Mouse (Mus musculus): ENCODE data around the gene Ncam2. TPM values are rescaled to one million over a fixed set of nuclear protein-coding genes. Genes with fewer than 3 reads are reported as not detected.

The Ncam2 gene
- polyA plus RNA-seq, 1 experiment from 2014 or later, result not detected

DNA sequence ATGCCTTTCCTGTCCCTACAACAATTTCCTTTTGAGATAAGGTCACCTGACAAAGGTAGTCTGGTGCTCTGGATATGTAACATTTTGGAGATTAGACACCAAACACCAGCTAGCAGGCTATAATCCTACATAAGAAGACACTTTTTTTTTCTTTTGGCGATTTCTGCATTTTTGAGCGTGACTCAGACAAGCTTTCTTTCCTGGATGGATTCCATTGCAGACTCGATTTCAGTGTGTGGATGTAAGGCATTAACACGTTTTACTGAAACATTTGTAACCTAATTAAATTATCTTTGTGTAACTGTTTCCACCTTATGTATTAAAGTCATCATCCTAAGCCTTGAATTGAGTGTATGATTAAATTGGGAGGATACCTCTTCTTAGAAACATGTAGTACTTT, 7.9 kb upstream of the Ncam2 start:
- 63% methylated on average over 4 of the region's 4 CpGs for WGBS (ENCODE audit: insufficient replicate concordance)
- H3K9me3 ChIP-seq (ENCODE audit: low read length), result no peaks in the 10 kb centered on the region
- H3K9ac ChIP-seq (replicated peaks), result no peak overlapping the region
- H3K4me1 ChIP-seq (ENCODE audit: insufficient read depth), result no peaks in the 10 kb centered on the region
- DNase-seq (no peak), ATAC-seq (no peak)
- H3K36me3 ChIP-seq (replicated peaks; ENCODE audit: insufficient read depth, low read length), result no peaks in the 10 kb centered on the region
- H3K4me2 ChIP-seq (ENCODE audit: low read depth, low read length), result no peak overlapping the region
- no peak for TF ChIP-seq CTCF (IDR thresholded peaks at IDR 0.05; ENCODE audit: low read depth)
- TF ChIP-seq EP300 (IDR thresholded peaks at IDR 0.05; ENCODE audit: low read depth), result no peak
- H3K27me3 ChIP-seq (ENCODE audit: insufficient read depth, low read length), result no peaks in the 10 kb centered on the region
- H3K27ac ChIP-seq (ENCODE audit: low read depth), result no peak overlapping the region
- no peak overlapping the region for H3K4me3 ChIP-seq (ENCODE audit: low read depth, low read length)

DNA sequence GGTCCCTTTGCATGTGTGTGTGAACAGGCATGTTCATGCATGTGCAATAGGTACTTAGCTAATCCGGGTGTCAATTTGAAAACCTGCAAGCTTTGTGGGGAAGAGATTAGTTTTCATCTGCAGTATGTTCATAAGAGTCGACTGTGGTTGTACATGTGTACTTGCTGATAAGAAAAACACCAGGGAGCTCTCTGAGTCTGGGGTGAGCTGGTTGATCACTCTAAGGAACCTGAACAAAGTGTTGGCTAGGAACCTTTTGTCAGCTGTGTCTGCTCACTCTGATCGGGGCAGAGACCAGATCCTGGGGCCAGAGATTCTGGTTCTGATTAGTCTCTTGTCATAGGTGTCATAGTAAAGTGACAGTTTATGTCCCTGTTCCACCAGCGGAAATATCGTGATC, 1.0 kb upstream of the Ncam2 start:
- Histone ChIP-seq H3K36me3 (replicated peaks; ENCODE audit: insufficient read depth, low read length) (no peaks in the 10 kb centered on the region), H3K4me3 (ENCODE audit: low read depth, low read length) (no peak overlapping the region), H3K9me3 (ENCODE audit: low read length) (no peaks in the 10 kb centered on the region), H3K4me2 (ENCODE audit: low read depth, low read length) (no peak overlapping the region), H3K27me3 (ENCODE audit: insufficient read depth, low read length) (peaks cover 12% of the 10 kb centered on the region), H3K27ac (ENCODE audit: low read depth) (no peak overlapping the region), H3K4me1 (ENCODE audit: insufficient read depth) (peaks cover 2% of the 10 kb centered on the region; the same call in 1 of the 2 replicates), H3K9ac (replicated peaks) (no peak overlapping the region)
- TF ChIP-seq CTCF (IDR thresholded peaks at IDR 0.05; ENCODE audit: low read depth) (no peak), EP300 (IDR thresholded peaks at IDR 0.05; ENCODE audit: low read depth) (no peak)
- ATAC-seq (no peak; the same call in 1 of the 2 replicates), DNase-seq (no peak)
- 59% methylated on average over 5 of the region's 5 CpGs for WGBS (ENCODE audit: insufficient replicate concordance)

DNA sequence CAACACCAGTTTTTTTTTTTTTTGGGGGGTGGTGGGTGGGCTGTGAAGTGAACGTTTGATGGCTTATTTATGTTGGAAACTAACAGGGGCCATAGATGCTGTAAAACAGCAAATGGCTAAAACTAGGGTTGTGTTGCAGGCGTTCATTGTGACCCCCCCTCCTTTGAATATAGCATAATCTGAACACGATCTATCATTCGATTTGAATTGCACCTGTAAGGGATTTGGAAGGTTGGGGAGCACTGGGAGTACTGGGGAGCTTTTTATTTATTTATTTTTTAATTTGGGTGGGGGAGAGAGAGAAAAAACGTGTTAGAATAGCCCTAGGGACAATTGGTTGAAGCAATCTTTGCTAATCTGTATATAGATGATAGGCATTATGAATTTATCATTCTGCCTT, 974 bp downstream of the Ncam2 start:
- Histone ChIP-seq H3K4me3 (ENCODE audit: low read depth, low read length) (no peak overlapping the region), H3K4me2 (ENCODE audit: low read depth, low read length) (no peak overlapping the region), H3K36me3 (replicated peaks; ENCODE audit: insufficient read depth, low read length) (no peaks in the 10 kb centered on the region), H3K27ac (ENCODE audit: low read depth) (no peak overlapping the region), H3K27me3 (ENCODE audit: insufficient read depth, low read length) (peaks cover 12% of the 10 kb centered on the region), H3K9me3 (ENCODE audit: low read length) (no peaks in the 10 kb centered on the region), H3K9ac (replicated peaks) (no peak overlapping the region), H3K4me1 (ENCODE audit: insufficient read depth) (peaks cover 2% of the 10 kb centered on the region; the same call in 1 of the 2 replicates)
- DNase-seq (no peak), ATAC-seq (no peak)
- 30% methylated on average over 5 of the region's 5 CpGs for WGBS (ENCODE audit: insufficient replicate concordance)
- TF ChIP-seq CTCF (IDR thresholded peaks at IDR 0.05; ENCODE audit: low read depth) (no peak), EP300 (IDR thresholded peaks at IDR 0.05; ENCODE audit: low read depth) (no peak)

DNA sequence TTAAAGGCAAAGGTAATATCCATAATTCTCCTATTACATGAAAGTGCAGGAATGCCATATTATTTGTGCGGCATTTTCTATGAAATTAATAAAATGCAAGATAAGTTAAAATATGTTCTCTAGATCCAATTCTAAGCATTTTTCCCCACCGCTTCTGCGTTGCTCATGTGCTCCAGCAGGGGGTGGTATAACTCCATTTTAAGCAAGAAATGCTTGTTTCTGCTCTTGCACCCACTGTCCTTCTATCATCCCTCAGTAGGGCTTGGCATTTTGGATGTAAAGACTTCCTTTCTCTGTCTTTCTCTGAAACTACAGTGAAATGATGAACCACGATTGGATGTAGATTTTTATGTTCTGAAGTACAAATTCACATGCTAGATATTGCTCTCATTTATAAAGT, 1.5 kb downstream of the Ncam2 start:
- ATAC-seq (no peak), DNase-seq (no peak)
- WGBS (ENCODE audit: insufficient replicate concordance), result 8% methylated on average over 4 of the region's 4 CpGs
- Histone ChIP-seq H3K27me3 (ENCODE audit: insufficient read depth, low read length) (peaks cover 12% of the 10 kb centered on the region), H3K9me3 (ENCODE audit: low read length) (no peaks in the 10 kb centered on the region), H3K36me3 (replicated peaks; ENCODE audit: insufficient read depth, low read length) (no peaks in the 10 kb centered on the region), H3K4me3 (ENCODE audit: low read depth, low read length) (no peak overlapping the region), H3K9ac (replicated peaks) (no peak overlapping the region), H3K4me1 (ENCODE audit: insufficient read depth) (peaks cover 2% of the 10 kb centered on the region; the same call in 1 of the 2 replicates), H3K27ac (ENCODE audit: low read depth) (no peak overlapping the region), H3K4me2 (ENCODE audit: low read depth, low read length) (no peak overlapping the region)
- TF ChIP-seq EP300 (IDR thresholded peaks at IDR 0.05; ENCODE audit: low read depth) (no peak), CTCF (IDR thresholded peaks at IDR 0.05; ENCODE audit: low read depth) (peak; percentile 71)

DNA sequence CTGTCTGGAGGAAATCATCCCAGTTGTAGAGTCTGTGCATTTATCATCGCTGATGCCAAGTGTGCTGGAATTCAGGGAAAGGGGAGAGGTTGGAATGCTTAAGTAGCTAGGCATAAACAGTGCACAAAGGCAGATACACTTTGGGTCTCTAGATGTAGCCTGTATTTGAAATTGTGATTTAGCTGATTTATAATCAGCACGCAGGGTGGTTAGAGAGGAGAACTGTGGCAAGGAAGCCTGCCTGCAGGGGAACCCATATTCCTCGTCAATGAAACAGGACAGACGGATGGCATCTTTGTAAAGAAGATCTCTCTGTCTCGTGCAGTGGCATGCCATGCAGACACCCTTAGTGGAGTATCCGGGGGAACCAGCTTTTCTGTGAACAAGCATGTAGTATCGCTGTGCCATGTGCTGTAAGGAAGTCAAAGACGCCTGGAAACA, 2.2 kb downstream of the Ncam2 start:
- no peaks in the 10 kb centered on the region for H3K36me3 ChIP-seq (replicated peaks; ENCODE audit: insufficient read depth, low read length)
- ATAC-seq, result no peak
- no peak overlapping the region for H3K9ac ChIP-seq (replicated peaks)
- TF ChIP-seq CTCF (IDR thresholded peaks at IDR 0.05; ENCODE audit: low read depth), result no peak
- no peak for TF ChIP-seq EP300 (IDR thresholded peaks at IDR 0.05; ENCODE audit: low read depth)
- no peak overlapping the region for H3K27ac ChIP-seq (ENCODE audit: low read depth)
- peaks cover 2% of the 10 kb centered on the region; the same call in 1 of the 2 replicates for H3K4me1 ChIP-seq (ENCODE audit: insufficient read depth)
- 74% methylated on average over 8 of the region's 8 CpGs for WGBS (ENCODE audit: insufficient replicate concordance)
- H3K27me3 ChIP-seq (ENCODE audit: insufficient read depth, low read length), result peaks cover 12% of the 10 kb centered on the region
- no peaks in the 10 kb centered on the region for H3K9me3 ChIP-seq (ENCODE audit: low read length)
- DNase-seq, result no peak
- no peak overlapping the region for H3K4me3 ChIP-seq (ENCODE audit: low read depth, low read length)
- no peak overlapping the region for H3K4me2 ChIP-seq (ENCODE audit: low read depth, low read length)

DNA sequence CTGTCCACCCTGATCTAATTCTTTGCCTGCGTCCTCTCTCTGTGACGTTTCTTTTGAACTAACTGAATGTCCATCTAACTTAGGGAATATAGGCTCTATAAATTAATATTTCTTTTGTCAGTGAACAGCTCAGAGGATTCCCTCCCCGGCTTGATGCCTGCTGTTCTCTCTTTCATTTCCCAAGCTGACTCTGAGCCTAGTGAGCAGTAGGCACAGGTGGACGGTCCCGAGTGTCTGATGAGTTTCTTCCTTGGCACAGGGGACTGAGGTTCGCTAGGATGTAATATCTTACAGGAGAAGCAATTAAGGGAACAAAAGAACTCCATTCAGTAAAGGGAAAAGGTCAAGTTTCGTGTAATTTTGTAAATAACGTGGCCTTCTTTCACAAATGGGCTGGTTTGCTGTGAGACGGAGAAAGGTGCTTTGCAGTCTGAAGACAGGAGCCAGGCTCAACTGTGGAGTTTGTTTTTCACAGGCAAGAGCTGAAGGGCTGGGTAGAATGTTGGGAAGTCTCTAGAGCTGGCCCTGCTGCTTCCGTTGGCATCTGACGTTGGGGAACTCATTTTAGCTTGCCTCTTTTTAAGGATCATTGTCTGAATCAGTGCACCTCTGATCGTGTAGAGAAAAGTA, 4.0 kb downstream of the Ncam2 start:
- peaks cover 12% of the 10 kb centered on the region for H3K27me3 ChIP-seq (ENCODE audit: insufficient read depth, low read length)

More for the DNA sequence above, 4.0 kb downstream of the Ncam2 start:
- H3K4me1 ChIP-seq (ENCODE audit: insufficient read depth), result peaks cover 2% of the 10 kb centered on the region; the same call in 1 of the 2 replicates
- H3K27ac ChIP-seq (ENCODE audit: low read depth), result no peak overlapping the region
- no peak overlapping the region for H3K9ac ChIP-seq (replicated peaks)
- TF ChIP-seq EP300 (IDR thresholded peaks at IDR 0.05; ENCODE audit: low read depth), result no peak
- TF ChIP-seq CTCF (IDR thresholded peaks at IDR 0.05; ENCODE audit: low read depth), result no peak
- 71% methylated on average over 12 of the region's 12 CpGs for WGBS (ENCODE audit: insufficient replicate concordance)
- ATAC-seq, result no peak
- no peaks in the 10 kb centered on the region for H3K9me3 ChIP-seq (ENCODE audit: low read length)
- no peaks in the 10 kb centered on the region for H3K36me3 ChIP-seq (replicated peaks; ENCODE audit: insufficient read depth, low read length)
- DNase-seq, result no peak
- H3K4me3 ChIP-seq (ENCODE audit: low read depth, low read length), result no peak overlapping the region
- H3K4me2 ChIP-seq (ENCODE audit: low read depth, low read length), result no peak overlapping the region

All from liver, postnatal 0 days (tissue).